Mouse (Mus musculus) liver, embryonic 14.5 days (tissue): ENCODE measurements at regions not wholly inside any gene's neighbourhood (a gene's known extent, or its start where the extent isn't known, plus 50 kb on each side); places are given as distances from the start of the nearest gene placed in this dataset.
"Not testable (repeated sequence)": the region's sequence is repeated elsewhere in the genome, so short reads cannot be mapped to it uniquely, and the experiment has no call there.

ENCODE experiments used
- ATAC-seq: fragments of 200-750 bp; cut with Nextera tagmentation; 2 replicates; pipeline ENCODE4 v1.8.0; 2017; ENCODE audit warnings: moderate number of reproducible peaks, mild to moderate bottlenecking, moderate library complexity; ENCODE audit not compliant: insufficient read depth
- DNase-seq, 3 experiments: peaks; one replicate each; pipeline ENCODE4 v3.0.0-alpha.2; 2012 to 2013; ENCODE audit warnings: low read depth in 3 of 3, low spot score in 3 of 3
- H3K27ac ChIP-seq: fragments of 300-500 bp; sonication (generic); 2 replicates; pipeline ENCODE4 v1.5.1; 2014; ENCODE audit warnings: moderate library complexity, mild to moderate bottlenecking, control low read depth, inconsistent platforms
- H3K27me3 ChIP-seq: fragments of 300-500 bp; sonication (generic); 2 replicates; pipeline ENCODE4 v1.6.1; 2014; ENCODE audit warnings: mild to moderate bottlenecking, low read length, moderate library complexity; ENCODE audit not compliant: control insufficient read depth, insufficient read depth
- H3K36me3 ChIP-seq: fragments of 300-500 bp; sonication (generic); replicated peaks from 2 replicates; pipeline ENCODE4 v1.6.1; 2014; ENCODE audit warnings: low read depth; ENCODE audit not compliant: control insufficient read depth, insufficient read depth
- H3K4me1 ChIP-seq, 2 experiments: fragments of 200-500 bp in 1 of 2; fragments of 300-500 bp in 1 of 2; sonication (generic) in 1 of 2; replicated peaks; 2 replicates each; pipeline ENCODE4 v1.6.1; 2012 to 2014; ENCODE audit warnings: antibody characterized with exemption in 1 of 2, inconsistent platforms in 1 of 2, low read length in 1 of 2; ENCODE audit not compliant: control insufficient read depth in 2 of 2, insufficient read depth in 2 of 2
- H3K4me2 ChIP-seq: fragments of 300-500 bp; sonication (generic); 2 replicates; pipeline ENCODE4 v1.6.1; 2014; ENCODE audit warnings: low read depth, mild to moderate bottlenecking, control low read depth, moderate library complexity
- H3K4me3 ChIP-seq, 2 experiments: fragments of 200-500 bp in 1 of 2; fragments of 300-500 bp in 1 of 2; sonication (generic) in 1 of 2; 2 replicates each; pipeline ENCODE4 v1.5.1; 2012 to 2014; ENCODE audit warnings: low read depth in 2 of 2, low read length in 2 of 2, mild to moderate bottlenecking in 2 of 2, control low read depth in 1 of 2, inconsistent platforms in 1 of 2, moderate library complexity in 1 of 2; ENCODE audit not compliant: insufficient read depth in 1 of 2
- H3K9ac ChIP-seq: fragments of 300-500 bp; sonication (generic); replicated peaks from 2 replicates; pipeline ENCODE4 v1.6.1; 2014; ENCODE audit warnings: mild to moderate bottlenecking, control low read depth, moderate library complexity
- H3K9me3 ChIP-seq: fragments of 300-500 bp; sonication (generic); 2 replicates; pipeline ENCODE4 v1.6.1; 2016; ENCODE audit warnings: low read length, mixed read lengths; ENCODE audit not compliant: control insufficient read depth
- CTCF ChIP-seq: IDR thresholded peaks from 2 replicates; pipeline ENCODE4 v1.5.1; 2016; ENCODE audit warnings: antibody characterized with exemption, low read depth, control low read depth
- EP300 ChIP-seq: IDR thresholded peaks from 2 replicates; pipeline ENCODE4 v1.6.1; 2016; ENCODE audit warnings: antibody characterized with exemption, low read depth
- WGBS: fragments of 180-500 bp; shearing (Covaris S2); extraction: QIAGEN DNeasy Blood & Tissue Kit; methylation state at CpG from one replicate; pipeline ENCODE4 v1.1.7; 2014; ENCODE audit not compliant: insufficient replicate concordance; 5-methylcytosine and 5-hydroxymethylcytosine counted together

DNA sequence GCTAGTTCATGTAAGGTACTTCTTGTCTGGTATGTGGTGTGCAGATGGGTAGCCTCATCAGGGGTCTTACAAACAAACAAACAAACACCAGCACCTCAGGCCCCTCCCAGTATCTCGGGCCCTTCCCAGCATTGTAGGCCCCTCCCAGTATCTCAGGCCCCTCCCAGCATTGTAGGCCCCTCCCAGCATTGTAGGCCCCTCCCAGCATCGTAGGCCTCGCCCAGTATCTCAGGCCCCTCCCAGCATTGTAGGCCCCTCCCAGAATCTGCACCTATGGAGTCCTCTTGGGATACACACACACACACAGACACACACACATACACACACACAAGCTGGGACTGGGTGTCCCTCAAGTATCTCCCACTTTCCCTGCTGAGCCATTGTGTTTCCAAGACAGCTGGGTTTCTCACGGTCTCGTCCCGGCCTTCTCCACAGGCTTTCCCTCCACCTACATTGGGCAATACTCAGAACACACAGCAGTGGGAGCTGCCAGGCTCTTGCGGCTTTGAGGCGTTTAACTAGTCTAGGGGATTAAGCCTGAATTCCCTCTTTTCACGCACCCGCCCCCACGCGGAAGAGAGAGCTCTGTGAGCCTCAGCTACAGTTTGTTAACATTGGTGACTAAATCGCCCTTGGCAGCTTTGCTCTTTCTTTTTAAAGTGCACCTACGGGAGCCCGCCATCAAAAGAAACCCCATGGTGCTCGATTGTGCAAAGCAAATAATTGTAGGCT lies 121.4 kb upstream of the Kcng1 start:
- DNase-seq (no peak), ATAC-seq (no peak)
- H3K4me2 ChIP-seq: no peak overlapping the region
- no peak overlapping the region for H3K4me3 ChIP-seq
- no peaks in the 10 kb centered on the region for H3K9me3 ChIP-seq
- no peak overlapping the region for H3K27ac ChIP-seq
- no peak overlapping the region for H3K9ac ChIP-seq
- 64% methylated on average over 16 of the region's 16 CpGs for WGBS
- H3K4me1 ChIP-seq: no peaks in the 10 kb centered on the region
- no peaks in the 10 kb centered on the region for H3K27me3 ChIP-seq
- no peaks in the 10 kb centered on the region for H3K36me3 ChIP-seq
- TF ChIP-seq CTCF (no peak), EP300 (no peak)

DNA sequence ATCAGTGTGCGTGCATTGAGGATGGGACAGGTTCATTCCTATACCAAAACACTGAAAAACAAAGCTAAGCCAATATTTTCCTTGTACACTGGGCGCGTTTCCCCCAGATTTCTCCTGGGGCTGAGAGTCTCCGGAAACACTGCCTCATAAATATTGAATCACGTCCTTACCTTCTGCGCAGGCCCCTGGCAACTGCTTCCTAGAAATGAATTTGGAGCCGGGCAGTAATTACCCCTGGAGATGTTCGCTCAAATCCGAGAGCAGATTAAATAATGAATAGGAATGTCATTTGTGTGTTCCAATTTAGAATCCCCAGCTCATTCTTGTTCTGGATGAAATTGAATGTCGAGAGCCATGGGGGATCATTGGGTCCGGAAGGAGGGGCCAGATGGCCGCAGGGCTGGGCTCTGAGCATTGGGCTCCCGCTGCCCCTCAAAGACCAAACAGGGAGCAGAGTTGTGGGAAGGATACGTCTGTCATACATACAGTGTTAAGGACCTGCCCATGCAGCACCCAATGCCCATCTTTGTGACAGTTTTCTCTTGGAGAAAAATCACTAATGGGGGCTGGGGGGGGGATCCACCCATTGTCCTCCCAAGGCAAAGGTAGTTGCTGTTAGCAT lies 117.7 kb upstream of the Kcng1 start:
- Histone ChIP-seq H3K9ac (no peak overlapping the region), H3K27ac (no peak overlapping the region), H3K4me3 (no peak overlapping the region), H3K4me2 (no peak overlapping the region), H3K36me3 (no peaks in the 10 kb centered on the region), H3K9me3 (no peaks in the 10 kb centered on the region), H3K4me1 (no peaks in the 10 kb centered on the region), H3K27me3 (no peaks in the 10 kb centered on the region)
- TF ChIP-seq EP300: no peak
- TF ChIP-seq CTCF: no peak
- ATAC-seq (no peak), DNase-seq (no peak)
- 68% methylated on average over 14 of the region's 14 CpGs for WGBS

GRCm38 (mm10) chr2:168396316-168396715 lies 114.8 kb upstream of the Kcng1 start:
- 27% methylated on average over 3 of the region's 3 CpGs for WGBS
- H3K9me3 ChIP-seq: no peaks in the 10 kb centered on the region
- no peak for ATAC-seq
- no peak overlapping the region for H3K4me3 ChIP-seq
- no peaks in the 10 kb centered on the region for H3K36me3 ChIP-seq
- DNase-seq: no peak
- H3K27ac ChIP-seq: no peak overlapping the region
- H3K9ac ChIP-seq: no peak overlapping the region
- H3K27me3 ChIP-seq: no peaks in the 10 kb centered on the region
- H3K4me2 ChIP-seq: no peak overlapping the region
- TF ChIP-seq EP300 (no peak), CTCF (no peak)
- no peaks in the 10 kb centered on the region for H3K4me1 ChIP-seq

- H3K27ac ChIP-seq: no peak overlapping the region
- DNase-seq (no peak), ATAC-seq (no peak)
- no peaks in the 10 kb centered on the region for H3K27me3 ChIP-seq
- WGBS: 76% methylated on average over 18 of the region's 18 CpGs
- no peaks in the 10 kb centered on the region for H3K36me3 ChIP-seq
- H3K9ac ChIP-seq: no peak overlapping the region
- H3K4me3 ChIP-seq: no peak overlapping the region
- no peak overlapping the region for H3K4me2 ChIP-seq
- TF ChIP-seq CTCF: no peak
- no peak for TF ChIP-seq EP300
- H3K9me3 ChIP-seq: no peaks in the 10 kb centered on the region
- no peaks in the 10 kb centered on the region for H3K4me1 ChIP-seq
Measured at GRCm38 (mm10) chr2:168393341-168393740, 111.8 kb upstream of the Kcng1 start.

GRCm38 (mm10) chr2:168392171-168392570 lies 110.6 kb upstream of the Kcng1 start:
- H3K4me2 ChIP-seq, H3K9me3 ChIP-seq, H3K27me3 ChIP-seq, ATAC-seq, H3K9ac ChIP-seq, H3K4me1 ChIP-seq, H3K27ac ChIP-seq, H3K36me3 ChIP-seq, H3K4me3 ChIP-seq, DNase-seq: not testable (repeated sequence)
- 50% methylated on average over 3 of the region's 3 CpGs for WGBS
